Mouse (Mus musculus) midbrain, postnatal 0 days (tissue): ENCODE data around the gene Myrfl. TPM values are rescaled to one million over a fixed set of nuclear protein-coding genes. Genes with fewer than 3 reads are reported as not detected.
A peak's percentile ranks its signal among the peaks of the same experiment; 100 is the strongest.

ENCODE experiments used
- ATAC-seq: fragments of 200-750 bp; cut with Nextera tagmentation; 2 replicates; pipeline ENCODE4 v1.8.0; 2017; ENCODE audit warnings: moderate number of reproducible peaks, mild to moderate bottlenecking, moderate TSS enrichment, moderate library complexity; ENCODE audit not compliant: low FRiP score
- DNase-seq: peaks from one replicate; pipeline ENCODE4 v3.0.0-alpha.2; 2015; ENCODE audit warnings: low spot score
- H3K27ac ChIP-seq: fragments of 300-500 bp; sonication (generic); 2 replicates; pipeline ENCODE4 v1.5.1; 2014; ENCODE audit warnings: low read depth, mild to moderate bottlenecking, low read length, mixed read lengths
- H3K27me3 ChIP-seq: fragments of 300-500 bp; sonication (generic); 2 replicates; pipeline ENCODE4 v1.6.1; 2014; ENCODE audit warnings: low read length, control low read depth, mixed read lengths; ENCODE audit not compliant: insufficient read depth
- H3K36me3 ChIP-seq: fragments of 300-500 bp; sonication (generic); 2 replicates; pipeline ENCODE4 v1.6.1; 2014; ENCODE audit warnings: low read length, control low read depth, mixed read lengths; ENCODE audit not compliant: insufficient read depth
- H3K4me1 ChIP-seq: fragments of 300-500 bp; sonication (generic); 2 replicates; pipeline ENCODE4 v1.6.1; 2014; ENCODE audit warnings: mild to moderate bottlenecking, control low read depth, antibody characterized with exemption, low read length, mixed read lengths; ENCODE audit not compliant: insufficient read depth
- H3K4me2 ChIP-seq: fragments of 300-500 bp; sonication (generic); 2 replicates; pipeline ENCODE4 v1.6.1; 2014; ENCODE audit warnings: low read depth, mild to moderate bottlenecking, low read length, mixed read lengths; ENCODE audit not compliant: poor library complexity, severe bottlenecking
- H3K4me3 ChIP-seq: fragments of 300-500 bp; sonication (generic); 2 replicates; pipeline ENCODE4 v1.5.1; 2014; ENCODE audit warnings: low read depth, mild to moderate bottlenecking, low read length, moderate library complexity
- H3K9ac ChIP-seq: fragments of 300-500 bp; sonication (generic); replicated peaks from 2 replicates; pipeline ENCODE4 v1.6.1; 2014; ENCODE audit warnings: mild to moderate bottlenecking, low read length, moderate library complexity, mixed read lengths; ENCODE audit not compliant: poor library complexity, severe bottlenecking
- H3K9me3 ChIP-seq: fragments of 300-500 bp; sonication (generic); 2 replicates; pipeline ENCODE4 v1.6.1; 2016; ENCODE audit warnings: low read length, control low read depth
- CTCF ChIP-seq: IDR thresholded peaks from 2 replicates; pipeline ENCODE4 v1.5.1; 2016; ENCODE audit warnings: antibody characterized with exemption, mild to moderate bottlenecking
- WGBS: fragments of 180-500 bp; shearing (Covaris S2); extraction: QIAGEN DNeasy Blood & Tissue Kit; methylation state at CpG from one replicate; pipeline ENCODE4 v1.1.7; 2014; 5-methylcytosine and 5-hydroxymethylcytosine counted together
- polyA plus RNA-seq: library from polyadenylated mRNA; unstranded; fragments of >200 nt; fragmentation: Nextera tagmentation; extraction: Ambion mirVana; gene quantifications from 2 replicates; pipeline ENCODE4 v1.2.1, GENCODE M21; 2015
- total RNA-seq: library from RNA; depleted of rRNA; stranded (reverse); fragments of >200 nt; gene quantifications from 2 replicates; pipeline ENCODE4 v1.2.3, GENCODE M21; 2014

The Myrfl gene
- total and polyA plus RNA-seq, 2 experiments from 2014 or later = 0.09 to 0.11 TPM

- Histone ChIP-seq H3K4me2 (no peak overlapping the region), H3K27ac (no peak overlapping the region), H3K9me3 (no peaks in the 10 kb centered on the region), H3K36me3 (no peaks in the 10 kb centered on the region), H3K9ac (no peak overlapping the region), H3K27me3 (no peaks in the 10 kb centered on the region), H3K4me3 (no peak overlapping the region), H3K4me1 (no peaks in the 10 kb centered on the region)
- DNase-seq (no peak), ATAC-seq (no peak)
- no peak for TF ChIP-seq CTCF
- 93% methylated on average over 8 of the region's 8 CpGs for WGBS
These were observed 118.8 kb downstream of the Myrfl start for GRCm38 (mm10) chr10:116777947-116778346.

GRCm38 (mm10) chr10:116776846-116777245, 119.9 kb downstream of the Myrfl start:
- H3K9me3 ChIP-seq = no peaks in the 10 kb centered on the region
- H3K4me1 ChIP-seq = 0 out of 2 replicates have a peak, but pooled peaks cover under 1% of the 10 kb centered on the region
- no peaks in the 10 kb centered on the region for H3K27me3 ChIP-seq
- no peak overlapping the region for H3K4me3 ChIP-seq
- no peaks in the 10 kb centered on the region for H3K36me3 ChIP-seq
- ATAC-seq (no peak), DNase-seq (no peak)
- no peak overlapping the region for H3K27ac ChIP-seq
- no peak overlapping the region for H3K4me2 ChIP-seq
- no peak overlapping the region for H3K9ac ChIP-seq
- TF ChIP-seq CTCF = no peak
- WGBS = 80% methylated on average over 14 of the region's 14 CpGs

GRCm38 (mm10) chr10:116773846-116774750, 122.6 kb downstream of the Myrfl start:
- peak; percentile 67 for DNase-seq

GRCm38 (mm10) chr10:116771215-116771935, 125.3 kb downstream of the Myrfl start:
- no peak overlapping the region for H3K27ac ChIP-seq
- DNase-seq (peak; percentile 52), ATAC-seq (no peak)
- no peak overlapping the region for H3K4me2 ChIP-seq
- WGBS = 65% methylated on average over 21 of the region's 21 CpGs
- H3K4me1 ChIP-seq = peaks cover 2% of the 10 kb centered on the region; the same call in 1 of the 2 replicates
- H3K36me3 ChIP-seq = no peaks in the 10 kb centered on the region
- H3K4me3 ChIP-seq = no peak overlapping the region
- H3K9ac ChIP-seq = no peak overlapping the region
- no peak for TF ChIP-seq CTCF
- H3K9me3 ChIP-seq = no peaks in the 10 kb centered on the region
- no peaks in the 10 kb centered on the region for H3K27me3 ChIP-seq

More at GRCm38 (mm10) chr10:116773846-116774750, 122.6 kb downstream of the Myrfl start:
- Histone ChIP-seq H3K36me3 (no peaks in the 10 kb centered on the region), H3K27ac (no peak overlapping the region), H3K4me2 (no peak overlapping the region), H3K27me3 (no peaks in the 10 kb centered on the region), H3K4me1 (peaks cover 2% of the 10 kb centered on the region; the same call in 1 of the 2 replicates), H3K4me3 (no peak overlapping the region), H3K9me3 (no peaks in the 10 kb centered on the region), H3K9ac (no peak overlapping the region)
- 0 out of 2 replicates have a peak, but pooled peaks have one; percentile 36 for ATAC-seq
- TF ChIP-seq CTCF = no peak
- WGBS = 53% methylated on average over 15 of the region's 15 CpGs

GRCm38 (mm10) chr10:116768642-116769041, 128.1 kb downstream of the Myrfl start:
- Histone ChIP-seq H3K4me3 (no peak overlapping the region), H3K27me3 (no peaks in the 10 kb centered on the region), H3K36me3 (no peaks in the 10 kb centered on the region), H3K4me2 (no peak overlapping the region), H3K9me3 (no peaks in the 10 kb centered on the region), H3K9ac (no peak overlapping the region), H3K27ac (no peak overlapping the region), H3K4me1 (peaks cover 2% of the 10 kb centered on the region; the same call in 1 of the 2 replicates)
- 57% methylated on average over 13 of the region's 13 CpGs for WGBS
- ATAC-seq (no peak), DNase-seq (peak; percentile 50)
- TF ChIP-seq CTCF = no peak
